Mouse (Mus musculus) heart, embryonic 16.5 days (tissue): ENCODE results near the gene Kpna3. TPM values are rescaled to one million over a fixed set of nuclear protein-coding genes. Genes with fewer than 3 reads are reported as not detected.

ENCODE experiments used
- polyA plus RNA-seq: library from polyadenylated mRNA; unstranded; fragments of >200 nt; fragmentation: Nextera tagmentation; extraction: Ambion mirVana; gene quantifications from 2 replicates; pipeline ENCODE4 v1.2.1, GENCODE M21; 2015

Gene Kpna3
- polyA plus RNA-seq, 1 experiment from 2014 or later = 35.3 TPM

Other genes with a start within 250 kb of the Kpna3 start
- gene Sgcg, start 181.4 kb downstream of the Kpna3 start, polyA plus RNA-seq = 69.2 and 70.5 TPM in 2 replicates
- 0.61 and 1.3 TPM in 2 replicates for gene Arl11, start 130.1 kb downstream of the Kpna3 start, polyA plus RNA-seq
- 4.0 and 4.2 TPM in 2 replicates for gene Ebpl, start 79.4 kb downstream of the Kpna3 start, polyA plus RNA-seq
- gene Spryd7, start 117.0 kb upstream of the Kpna3 start, polyA plus RNA-seq = 22.4 and 29.6 TPM in 2 replicates
- 13.0 and 15.2 TPM in 2 replicates for gene Trim13, start 158.4 kb upstream of the Kpna3 start, polyA plus RNA-seq
- 0.50 and 0.87 TPM in 2 replicates for gene Kcnrg, start 167.6 kb upstream of the Kpna3 start, polyA plus RNA-seq